Mouse (Mus musculus) intestine, embryonic 14.5 days (tissue): ENCODE measurements at regions not wholly inside any gene's neighbourhood (a gene's known extent, or its start where the extent isn't known, plus 50 kb on each side); places are given as distances from the start of the nearest gene placed in this dataset.
"Not testable (repeated sequence)": the region's sequence is repeated elsewhere in the genome, so short reads cannot be mapped to it uniquely, and the experiment has no call there.

Source experiments
- ATAC-seq: fragments of 200-750 bp; cut with Nextera tagmentation; replicated peaks from 2 replicates; pipeline ENCODE4 v1.8.0; 2017; ENCODE audit warnings: low read depth, moderate number of reproducible peaks, moderate TSS enrichment, moderate library complexity; ENCODE audit not compliant: low FRiP score, low TSS enrichment
- DNase-seq: peaks from one replicate; pipeline ENCODE4 v3.0.0-alpha.2; 2018; ENCODE audit warnings: low spot score
- H3K27ac ChIP-seq: fragments of 300-500 bp; sonication (generic); 2 replicates; pipeline ENCODE4 v1.5.1; 2014; ENCODE audit warnings: low read depth, mild to moderate bottlenecking, control low read depth
- H3K27me3 ChIP-seq: fragments of 300-500 bp; sonication (generic); replicated peaks from 2 replicates; pipeline ENCODE4 v1.6.1; 2014; ENCODE audit warnings: low read length, control low read depth; ENCODE audit not compliant: control insufficient read depth, insufficient read depth
- H3K36me3 ChIP-seq: fragments of 300-500 bp; sonication (generic); 2 replicates; pipeline ENCODE4 v1.6.1; 2014; ENCODE audit warnings: low read length, control low read depth; ENCODE audit not compliant: control insufficient read depth, insufficient read depth
- H3K4me1 ChIP-seq: fragments of 300-500 bp; sonication (generic); replicated peaks from 2 replicates; pipeline ENCODE4 v1.6.1; 2014; ENCODE audit warnings: low read length, control low read depth, mixed read lengths; ENCODE audit not compliant: control insufficient read depth, insufficient read depth
- H3K4me2 ChIP-seq: fragments of 300-500 bp; sonication (generic); 2 replicates; pipeline ENCODE4 v1.6.1; 2014; ENCODE audit warnings: low read length
- H3K4me3 ChIP-seq: fragments of 300-500 bp; sonication (generic); 2 replicates; pipeline ENCODE4 v1.5.1; 2014; ENCODE audit warnings: low read depth, low read length, control low read depth, mixed read lengths
- H3K9ac ChIP-seq: fragments of 300-500 bp; sonication (generic); 2 replicates; pipeline ENCODE4 v1.6.1; 2014; ENCODE audit warnings: mild to moderate bottlenecking, low read length
- H3K9me3 ChIP-seq: fragments of 300-500 bp; sonication (generic); 2 replicates; pipeline ENCODE4 v1.6.1; 2016; ENCODE audit warnings: low read length, control low read depth; ENCODE audit not compliant: control insufficient read depth
- WGBS: fragments of 180-500 bp; shearing (Covaris S2); extraction: QIAGEN DNeasy Blood & Tissue Kit; methylation state at CpG from one replicate; pipeline ENCODE4 v1.1.7; 2014; 5-methylcytosine and 5-hydroxymethylcytosine counted together

- no peak overlapping the region for H3K4me2 ChIP-seq
- no peaks in the 10 kb centered on the region for H3K4me1 ChIP-seq
- ATAC-seq (no peak), DNase-seq (no peak)
- no peaks in the 10 kb centered on the region for H3K9me3 ChIP-seq
- WGBS, result 74% methylated on average over 6 of the region's 6 CpGs
- H3K27me3 ChIP-seq, result no peaks in the 10 kb centered on the region
- H3K9ac ChIP-seq, result no peak overlapping the region
- no peaks in the 10 kb centered on the region for H3K36me3 ChIP-seq
- H3K27ac ChIP-seq, result no peak overlapping the region
- H3K4me3 ChIP-seq, result no peak overlapping the region
These were observed 100.9 kb upstream of the Nrip1 start for GRCm38 (mm10) chr16:76474481-76474880.

GRCm38 (mm10) chr16:76472386-76472785 is 98.8 kb upstream of the Nrip1 start:
- Histone ChIP-seq H3K4me3 (no peak overlapping the region), H3K36me3 (no peaks in the 10 kb centered on the region), H3K9me3 (no peaks in the 10 kb centered on the region), H3K27me3 (no peaks in the 10 kb centered on the region), H3K27ac (no peak overlapping the region), H3K4me1 (no peaks in the 10 kb centered on the region), H3K9ac (no peak overlapping the region), H3K4me2 (no peak overlapping the region)
- DNase-seq, result no peak
- ATAC-seq, result no peak
- WGBS, result 68% methylated on average over 3 of the region's 3 CpGs

GRCm38 (mm10) chr16:76471081-76471480 is 97.5 kb upstream of the Nrip1 start:
- no peak overlapping the region for H3K9ac ChIP-seq
- no peak for DNase-seq
- H3K36me3 ChIP-seq, result no peaks in the 10 kb centered on the region
- no peak overlapping the region for H3K27ac ChIP-seq
- H3K4me1 ChIP-seq, result no peaks in the 10 kb centered on the region
- no peaks in the 10 kb centered on the region for H3K9me3 ChIP-seq
- no peaks in the 10 kb centered on the region for H3K27me3 ChIP-seq
- 30% methylated on average over 3 of the region's 3 CpGs for WGBS
- no peak for ATAC-seq
- no peak overlapping the region for H3K4me2 ChIP-seq
- H3K4me3 ChIP-seq, result no peak overlapping the region

GRCm38 (mm10) chr16:76459521-76459920 is 85.9 kb upstream of the Nrip1 start:
- no peak for DNase-seq
- Histone ChIP-seq H3K27me3 (no peaks in the 10 kb centered on the region), H3K9me3 (no peaks in the 10 kb centered on the region), H3K4me1 (peaks cover under 1% of the 10 kb centered on the region; the same call in 1 of the 2 replicates), H3K4me2 (no peak overlapping the region), H3K27ac (no peak overlapping the region), H3K4me3 (no peak overlapping the region), H3K36me3 (no peaks in the 10 kb centered on the region), H3K9ac (no peak overlapping the region)
- WGBS, result 83% methylated on average over 1 of the region's 1 CpGs
- ATAC-seq, result no peak

- DNase-seq, H3K9ac ChIP-seq, H3K4me1 ChIP-seq, ATAC-seq, H3K36me3 ChIP-seq, H3K4me3 ChIP-seq, H3K9me3 ChIP-seq, H3K4me2 ChIP-seq, H3K27me3 ChIP-seq, H3K27ac ChIP-seq: not testable (repeated sequence)
- WGBS, result 41% methylated on average over 2 of the region's 2 CpGs
These were observed 82.6 kb upstream of the Nrip1 start for GRCm38 (mm10) chr16:76456300-76456599.

- no peak overlapping the region for H3K27ac ChIP-seq
- no peak overlapping the region for H3K9ac ChIP-seq
- ATAC-seq (no peak), DNase-seq (no peak)
- H3K9me3 ChIP-seq, result no peaks in the 10 kb centered on the region
- H3K4me3 ChIP-seq, result no peak overlapping the region
- WGBS, result 66% methylated on average over 9 of the region's 9 CpGs
- no peaks in the 10 kb centered on the region for H3K27me3 ChIP-seq
- no peaks in the 10 kb centered on the region for H3K36me3 ChIP-seq
- peaks cover 8% of the 10 kb centered on the region for H3K4me1 ChIP-seq
- no peak overlapping the region for H3K4me2 ChIP-seq
These were observed 82.1 kb upstream of the Nrip1 start for GRCm38 (mm10) chr16:76455499-76456299.

- WGBS, result 62% methylated on average over 17 of the region's 17 CpGs
- H3K36me3 ChIP-seq, result no peaks in the 10 kb centered on the region
- DNase-seq (no peak), ATAC-seq (no peak)
- H3K27ac ChIP-seq, result no peak overlapping the region
- no peaks in the 10 kb centered on the region for H3K9me3 ChIP-seq
- peaks cover 8% of the 10 kb centered on the region for H3K4me1 ChIP-seq
- no peak overlapping the region for H3K4me3 ChIP-seq
- no peak overlapping the region for H3K4me2 ChIP-seq
- H3K27me3 ChIP-seq, result no peaks in the 10 kb centered on the region
- H3K9ac ChIP-seq, result no peak overlapping the region
These were observed 81.3 kb upstream of the Nrip1 start for GRCm38 (mm10) chr16:76454741-76455465.

- no peak overlapping the region; the same call in 1 of the 2 replicates for H3K27ac ChIP-seq
- no peak overlapping the region for H3K4me3 ChIP-seq
- H3K36me3 ChIP-seq, result no peaks in the 10 kb centered on the region
- no peaks in the 10 kb centered on the region for H3K27me3 ChIP-seq
- peaks cover 8% of the 10 kb centered on the region for H3K4me1 ChIP-seq
- ATAC-seq, result peak; percentile 98
- no peaks in the 10 kb centered on the region for H3K9me3 ChIP-seq
- H3K4me2 ChIP-seq, result no peak overlapping the region; the same call in 1 of the 2 replicates
- no peak overlapping the region for H3K9ac ChIP-seq
- peak; percentile 78 for DNase-seq
- 30% methylated on average over 11 of the region's 11 CpGs for WGBS
These were observed 80.0 kb upstream of the Nrip1 start for GRCm38 (mm10) chr16:76453457-76454200.
